Mouse (Mus musculus): Measurements from ENCODE around the gene Ak3. TPM values are rescaled to one million over a fixed set of nuclear protein-coding genes. Genes with fewer than 3 reads are reported as not detected.

Ak3 gene
- polyA plus RNA-seq, 1 experiment from 2014 or later: 85.3 TPM

DNA sequence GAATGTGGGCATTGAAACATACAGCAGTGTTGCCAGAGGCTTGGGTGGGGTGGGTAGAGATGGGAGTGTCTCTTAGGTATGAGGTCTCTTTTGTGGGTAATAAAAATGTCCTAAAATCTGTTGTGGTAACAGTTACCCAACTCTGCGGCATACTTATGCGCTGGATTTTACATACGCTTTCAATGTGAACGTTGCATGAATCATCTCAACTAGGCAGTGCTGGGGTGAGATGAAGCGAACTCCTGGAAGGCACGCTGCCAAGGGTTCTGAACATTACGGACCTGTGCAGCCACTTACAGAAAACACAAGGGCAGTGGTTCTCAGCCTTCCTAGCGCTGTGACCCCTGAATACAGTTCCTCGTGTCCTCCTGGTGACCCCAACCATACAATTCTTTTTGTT is 5.1 kb downstream of the Ak3 start:
- H3K9ac ChIP-seq: no peak overlapping the region
- H3K4me2 ChIP-seq (replicated peaks): no peak overlapping the region
- H3K27me3 ChIP-seq: no peaks in the 10 kb centered on the region
- WGBS: 70% methylated on average over 9 of the region's 9 CpGs
- ATAC-seq (ENCODE audit: insufficient number of reproducible peaks, low FRiP score, low TSS enrichment, low read depth): no peak
- H3K4me3 ChIP-seq (replicated peaks): no peak overlapping the region
- H3K27ac ChIP-seq (replicated peaks): no peak overlapping the region
- H3K4me1 ChIP-seq: peaks cover 15% of the 10 kb centered on the region; the same call in 1 of the 2 replicates
- H3K36me3 ChIP-seq: no peaks in the 10 kb centered on the region
- no peaks in the 10 kb centered on the region for H3K9me3 ChIP-seq (replicated peaks)

DNA sequence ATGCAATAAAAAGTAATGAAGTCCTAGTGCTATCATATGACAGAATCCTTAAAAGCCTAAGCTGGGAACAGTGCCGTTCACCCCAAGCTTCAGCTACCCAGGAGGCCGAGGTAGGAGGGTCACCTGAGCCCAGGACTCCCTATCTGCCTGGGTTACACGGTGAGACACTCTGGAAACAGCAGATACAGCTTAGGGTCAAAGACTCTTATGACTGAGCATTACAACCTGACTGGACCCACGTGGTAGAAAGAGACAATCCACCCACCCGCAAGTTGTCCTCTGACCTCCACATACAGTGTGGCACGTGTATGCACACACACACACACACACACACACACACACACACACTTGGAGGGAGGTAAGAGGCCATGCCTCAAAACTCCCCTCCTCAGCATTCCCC is 5.6 kb downstream of the Ak3 start:
- Histone ChIP-seq H3K4me1 (peaks cover 15% of the 10 kb centered on the region; the same call in 1 of the 2 replicates), H3K9me3 (replicated peaks) (no peaks in the 10 kb centered on the region), H3K9ac (no peak overlapping the region), H3K4me3 (replicated peaks) (no peak overlapping the region), H3K36me3 (peaks cover 2% of the 10 kb centered on the region; the same call in 1 of the 2 replicates), H3K27ac (replicated peaks) (no peak overlapping the region), H3K27me3 (no peaks in the 10 kb centered on the region), H3K4me2 (replicated peaks) (no peak overlapping the region)
- 82% methylated on average over 6 of the region's 6 CpGs for WGBS
- ATAC-seq (ENCODE audit: insufficient number of reproducible peaks, low FRiP score, low TSS enrichment, low read depth): no peak

DNA sequence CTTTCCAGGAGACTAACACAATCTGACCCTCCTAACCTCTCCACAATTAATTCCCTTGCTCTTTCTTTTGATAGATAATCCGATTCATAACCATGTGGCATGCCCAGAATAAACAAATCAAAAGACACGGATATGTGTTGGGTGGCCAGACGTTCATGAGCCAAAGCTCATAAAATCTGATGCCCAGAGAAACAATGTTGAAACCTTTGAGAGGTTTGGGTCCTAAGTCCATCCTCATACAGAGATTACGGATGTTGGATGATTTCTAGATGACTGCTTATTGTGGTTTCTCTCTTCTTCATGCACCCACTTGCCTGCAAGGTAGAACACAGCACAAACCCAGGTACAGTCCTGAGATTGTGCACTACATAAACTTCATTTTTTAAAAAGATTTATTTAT is 7.6 kb downstream of the Ak3 start:
- no peaks in the 10 kb centered on the region for H3K27me3 ChIP-seq
- ATAC-seq (ENCODE audit: insufficient number of reproducible peaks, low FRiP score, low TSS enrichment, low read depth): no peak
- H3K4me3 ChIP-seq (replicated peaks): no peak overlapping the region
- peaks cover 20% of the 10 kb centered on the region for H3K36me3 ChIP-seq
- 87% methylated on average over 4 of the region's 4 CpGs for WGBS
- H3K27ac ChIP-seq (replicated peaks): no peak overlapping the region
- H3K4me1 ChIP-seq: 0 out of 2 replicates have a peak, but pooled peaks cover 8% of the 10 kb centered on the region
- no peak overlapping the region for H3K9ac ChIP-seq
- no peaks in the 10 kb centered on the region for H3K9me3 ChIP-seq (replicated peaks)
- H3K4me2 ChIP-seq (replicated peaks): no peak overlapping the region

DNA sequence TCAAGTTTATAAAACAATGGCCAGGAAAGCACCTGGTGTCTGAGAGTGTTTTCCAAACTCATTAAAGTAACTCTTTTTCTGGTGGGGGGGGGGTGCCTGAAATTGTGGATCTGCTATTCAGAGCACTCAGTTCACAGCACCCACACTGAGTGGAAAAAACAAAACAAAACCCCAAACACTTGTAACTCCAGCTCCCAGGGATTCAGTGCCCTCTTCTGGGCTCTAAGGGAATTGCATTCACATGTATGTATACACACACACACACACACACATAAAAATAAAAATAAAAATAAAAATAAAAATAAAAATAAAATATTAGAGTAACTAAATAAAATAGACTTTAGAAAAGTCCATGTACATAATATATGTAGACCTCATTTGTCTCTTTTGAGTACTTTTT is 8.4 kb downstream of the Ak3 start:
- Histone ChIP-seq H3K36me3 (peaks cover 26% of the 10 kb centered on the region), H3K27me3 (no peaks in the 10 kb centered on the region), H3K4me3 (replicated peaks) (no peak overlapping the region), H3K9me3 (replicated peaks) (no peaks in the 10 kb centered on the region), H3K27ac (replicated peaks) (no peak overlapping the region), H3K4me1 (0 out of 2 replicates have a peak, but pooled peaks cover 3% of the 10 kb centered on the region), H3K9ac (no peak overlapping the region), H3K4me2 (replicated peaks) (no peak overlapping the region)
- ATAC-seq (ENCODE audit: insufficient number of reproducible peaks, low FRiP score, low TSS enrichment, low read depth): no peak

DNA sequence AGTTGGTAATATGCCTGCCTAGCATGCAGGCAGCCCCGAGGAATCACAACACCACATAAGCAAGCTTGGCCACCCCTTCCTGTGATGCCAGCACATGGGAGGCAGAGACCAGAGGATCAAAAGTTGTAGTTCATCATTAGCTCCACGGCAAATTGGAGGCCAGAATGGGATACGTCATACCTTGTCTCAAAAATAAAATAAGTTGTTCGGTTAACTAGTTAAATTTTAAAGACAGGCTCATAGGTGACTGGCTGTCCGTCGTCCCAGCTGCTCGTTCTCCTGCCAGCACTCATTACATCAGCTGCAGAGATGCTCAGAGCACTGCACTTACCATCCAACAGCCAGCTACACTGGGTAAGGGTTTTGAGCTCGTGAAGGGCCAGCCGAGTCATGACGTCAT is 10.2 kb downstream of the Ak3 start:
- Histone ChIP-seq H3K27me3 (no peaks in the 10 kb centered on the region), H3K36me3 (peaks cover 34% of the 10 kb centered on the region), H3K4me3 (replicated peaks) (no peak overlapping the region), H3K4me1 (no peaks in the 10 kb centered on the region), H3K9me3 (replicated peaks) (no peaks in the 10 kb centered on the region), H3K4me2 (replicated peaks) (no peak overlapping the region), H3K9ac (no peak overlapping the region), H3K27ac (replicated peaks) (0 out of 2 replicates have a peak overlapping the region, but pooled peaks have one; percentile 23)
- WGBS: 82% methylated on average over 10 of the region's 10 CpGs
- no peak for ATAC-seq (ENCODE audit: insufficient number of reproducible peaks, low FRiP score, low TSS enrichment, low read depth)

DNA sequence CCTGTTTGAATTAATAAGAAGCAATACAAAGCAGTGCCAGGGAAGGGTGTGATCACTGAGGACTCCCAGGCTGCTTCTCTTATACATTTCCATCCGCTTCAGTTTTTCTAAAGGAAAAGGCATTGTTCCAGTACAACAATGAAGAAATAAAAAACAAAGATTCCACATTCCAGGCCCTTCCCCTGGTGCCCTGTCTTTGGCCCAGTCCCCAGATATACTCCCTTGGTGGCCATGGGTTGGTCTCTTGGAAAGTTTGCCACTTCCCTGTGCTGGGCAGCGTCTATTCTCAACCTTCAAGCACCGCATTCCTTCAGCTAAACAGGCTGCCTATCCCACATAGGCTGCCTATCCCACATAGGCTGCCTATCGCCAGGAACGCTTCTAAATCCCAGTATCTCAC is 10.7 kb downstream of the Ak3 start:
- Histone ChIP-seq H3K4me2 (replicated peaks) (no peak overlapping the region), H3K4me1 (no peaks in the 10 kb centered on the region), H3K27me3 (no peaks in the 10 kb centered on the region), H3K36me3 (peaks cover 35% of the 10 kb centered on the region), H3K9me3 (replicated peaks) (no peaks in the 10 kb centered on the region), H3K4me3 (replicated peaks) (no peak overlapping the region), H3K9ac (no peak overlapping the region), H3K27ac (replicated peaks) (0 out of 2 replicates have a peak overlapping the region, but pooled peaks have one; percentile 23)
- 82% methylated on average over 5 of the region's 5 CpGs for WGBS
- no peak for ATAC-seq (ENCODE audit: insufficient number of reproducible peaks, low FRiP score, low TSS enrichment, low read depth)

DNA sequence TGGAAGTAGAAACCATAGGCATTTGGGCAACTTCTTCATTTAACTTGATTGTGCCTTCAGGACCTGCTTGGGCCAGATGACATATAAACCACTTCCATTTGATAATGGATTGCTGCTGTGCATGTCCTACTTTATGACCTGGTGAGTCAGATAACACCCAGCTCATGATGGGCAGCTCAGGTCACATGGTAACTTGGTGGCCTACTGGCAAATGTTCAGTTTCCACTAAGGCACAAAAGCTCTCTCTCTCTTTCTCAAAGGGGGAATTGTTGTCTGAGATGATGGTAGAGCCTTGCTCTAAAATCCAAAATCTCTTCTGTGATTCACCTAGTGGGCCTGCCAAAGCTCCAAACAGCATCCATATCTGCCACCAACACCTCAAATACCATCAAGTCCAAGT is 15.1 kb downstream of the Ak3 start:
- Histone ChIP-seq H3K9ac (no peak overlapping the region), H3K27me3 (no peaks in the 10 kb centered on the region), H3K9me3 (replicated peaks) (no peaks in the 10 kb centered on the region), H3K27ac (replicated peaks) (no peak overlapping the region), H3K36me3 (peaks cover 39% of the 10 kb centered on the region), H3K4me2 (replicated peaks) (no peak overlapping the region), H3K4me3 (replicated peaks) (no peak overlapping the region), H3K4me1 (no peaks in the 10 kb centered on the region)
- ATAC-seq (ENCODE audit: insufficient number of reproducible peaks, low FRiP score, low TSS enrichment, low read depth): no peak

DNA sequence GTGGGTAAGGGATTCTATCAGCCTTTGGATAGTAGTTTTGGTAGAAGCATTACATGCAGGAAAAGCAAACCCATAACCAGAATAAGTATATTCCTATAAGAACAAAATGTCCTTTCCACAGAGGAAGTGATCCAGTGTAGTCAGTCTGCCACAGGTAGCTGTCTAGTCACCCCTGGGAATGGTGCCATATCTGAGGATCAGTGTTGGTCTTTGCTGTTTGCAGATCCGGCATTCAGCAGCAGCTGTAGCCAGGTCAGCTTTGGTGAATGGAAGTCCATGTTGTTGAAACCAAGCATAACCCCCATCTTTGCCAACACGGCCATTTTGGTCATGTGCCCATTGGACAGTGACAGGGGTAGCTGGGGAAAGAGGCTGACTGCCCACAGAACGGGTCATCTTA is 16.0 kb downstream of the Ak3 start:
- Histone ChIP-seq H3K9me3 (replicated peaks) (no peaks in the 10 kb centered on the region), H3K4me2 (replicated peaks) (no peak overlapping the region), H3K27ac (replicated peaks) (no peak overlapping the region), H3K9ac (no peak overlapping the region), H3K27me3 (no peaks in the 10 kb centered on the region), H3K36me3 (peaks cover 38% of the 10 kb centered on the region), H3K4me1 (no peaks in the 10 kb centered on the region), H3K4me3 (replicated peaks) (no peak overlapping the region)
- WGBS: 92% methylated on average over 3 of the region's 3 CpGs
- no peak for ATAC-seq (ENCODE audit: insufficient number of reproducible peaks, low FRiP score, low TSS enrichment, low read depth)

DNA sequence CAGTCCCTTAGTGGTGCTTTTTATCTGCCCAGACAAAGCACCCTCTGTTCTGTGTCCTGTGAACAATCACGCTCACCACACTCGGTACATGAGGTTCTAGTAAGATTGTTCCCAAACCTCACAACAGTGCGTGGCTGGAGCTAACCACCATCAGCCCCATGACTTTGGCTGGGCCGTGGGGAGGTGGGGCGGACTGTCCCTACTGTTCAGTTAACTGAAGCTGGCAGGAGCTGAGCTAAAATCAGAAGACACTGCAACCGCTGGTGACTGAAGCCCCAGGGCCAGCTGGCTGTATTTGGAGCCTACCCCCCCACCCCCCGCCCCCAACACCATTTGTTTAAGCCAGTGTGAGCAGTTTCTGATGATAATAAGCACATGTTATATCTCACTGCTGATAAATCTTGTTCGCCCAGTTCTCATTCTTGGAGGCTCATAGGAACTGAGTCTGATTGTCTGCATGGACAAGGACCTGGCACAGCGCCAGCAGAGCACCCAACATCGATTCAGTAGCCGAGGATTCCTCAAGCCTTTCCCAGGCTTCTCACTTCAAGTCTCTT is 23.3 kb downstream of the Ak3 start:
- Histone ChIP-seq H3K36me3 (peaks cover 49% of the 10 kb centered on the region), H3K27me3 (no peaks in the 10 kb centered on the region), H3K9ac (no peak overlapping the region), H3K4me3 (replicated peaks) (no peak overlapping the region), H3K4me1 (peaks cover 6% of the 10 kb centered on the region), H3K27ac (replicated peaks) (peak overlapping the region; percentile 53; the same call in 1 of the 2 replicates), H3K4me2 (replicated peaks) (no peak overlapping the region), H3K9me3 (replicated peaks) (no peaks in the 10 kb centered on the region)
- 55% methylated on average over 11 of the region's 11 CpGs for WGBS
- ATAC-seq (ENCODE audit: insufficient number of reproducible peaks, low FRiP score, low TSS enrichment, low read depth): no peak

DNA sequence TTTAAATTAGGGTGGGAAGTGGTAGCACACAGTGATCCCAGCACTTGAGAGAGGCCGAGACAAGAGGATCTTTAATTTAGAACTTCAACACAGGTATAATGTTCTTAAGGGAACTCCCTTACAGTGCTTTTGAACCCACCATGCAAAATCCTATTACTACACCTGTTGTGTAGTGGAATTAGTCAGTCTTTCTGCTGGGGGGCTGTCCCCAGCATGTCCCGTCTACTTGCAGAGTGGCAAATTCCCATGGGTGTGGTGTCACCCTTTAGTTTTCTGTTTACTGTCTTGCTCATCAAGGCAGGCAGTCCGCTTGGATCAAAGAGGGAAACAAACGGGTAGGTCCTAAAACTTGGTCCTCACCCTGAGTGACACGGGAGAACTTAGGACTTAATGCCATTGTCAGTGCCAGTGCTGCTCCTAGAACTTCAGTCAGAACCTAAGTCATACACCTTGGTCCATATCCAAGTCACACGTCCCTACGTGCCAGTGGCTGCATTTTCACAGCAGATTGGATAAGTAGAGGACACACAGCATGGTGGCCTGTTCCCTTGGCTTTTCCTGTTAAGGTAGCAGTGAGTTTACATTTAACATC is 25.9 kb downstream of the Ak3 start:
- no peak overlapping the region for H3K4me3 ChIP-seq (replicated peaks)
- H3K9ac ChIP-seq: no peak overlapping the region
- no peak for ATAC-seq (ENCODE audit: insufficient number of reproducible peaks, low FRiP score, low TSS enrichment, low read depth)
- H3K36me3 ChIP-seq: peaks cover 61% of the 10 kb centered on the region
- H3K9me3 ChIP-seq (replicated peaks): no peaks in the 10 kb centered on the region
- no peak overlapping the region for H3K27ac ChIP-seq (replicated peaks)
- peaks cover 6% of the 10 kb centered on the region for H3K4me1 ChIP-seq
- H3K4me2 ChIP-seq (replicated peaks): no peak overlapping the region
- no peaks in the 10 kb centered on the region for H3K27me3 ChIP-seq
- WGBS: 90% methylated on average over 7 of the region's 7 CpGs

DNA sequence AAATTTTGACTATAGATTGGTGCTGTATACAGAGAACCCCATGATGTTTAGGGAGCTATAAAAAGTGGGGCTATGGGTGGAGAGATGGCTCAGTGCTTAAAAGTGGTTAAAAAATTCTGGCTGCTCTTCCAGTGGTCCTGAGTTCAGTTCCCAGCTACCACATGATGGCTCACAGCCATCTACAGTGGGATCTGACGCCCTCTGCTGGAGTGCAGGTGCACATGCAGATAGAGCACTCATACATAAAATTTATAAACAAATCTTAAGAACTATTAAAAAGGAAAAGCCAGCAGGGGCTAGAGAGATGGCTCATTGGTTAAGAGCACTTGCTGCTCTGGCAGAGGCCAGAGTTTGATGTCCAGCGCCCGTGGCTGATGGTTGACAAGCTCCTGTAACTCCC is 28.1 kb downstream of the Ak3 start:
- peaks cover 55% of the 10 kb centered on the region for H3K36me3 ChIP-seq
- no peaks in the 10 kb centered on the region for H3K27me3 ChIP-seq
- no peak overlapping the region for H3K4me3 ChIP-seq (replicated peaks)
- H3K27ac ChIP-seq (replicated peaks): no peak overlapping the region
- ATAC-seq (ENCODE audit: insufficient number of reproducible peaks, low FRiP score, low TSS enrichment, low read depth): no peak
- H3K4me1 ChIP-seq: peaks cover 6% of the 10 kb centered on the region
- H3K9ac ChIP-seq: no peak overlapping the region
- H3K4me2 ChIP-seq (replicated peaks): no peak overlapping the region
- no peaks in the 10 kb centered on the region for H3K9me3 ChIP-seq (replicated peaks)
- WGBS: 92% methylated on average over 3 of the region's 3 CpGs

DNA sequence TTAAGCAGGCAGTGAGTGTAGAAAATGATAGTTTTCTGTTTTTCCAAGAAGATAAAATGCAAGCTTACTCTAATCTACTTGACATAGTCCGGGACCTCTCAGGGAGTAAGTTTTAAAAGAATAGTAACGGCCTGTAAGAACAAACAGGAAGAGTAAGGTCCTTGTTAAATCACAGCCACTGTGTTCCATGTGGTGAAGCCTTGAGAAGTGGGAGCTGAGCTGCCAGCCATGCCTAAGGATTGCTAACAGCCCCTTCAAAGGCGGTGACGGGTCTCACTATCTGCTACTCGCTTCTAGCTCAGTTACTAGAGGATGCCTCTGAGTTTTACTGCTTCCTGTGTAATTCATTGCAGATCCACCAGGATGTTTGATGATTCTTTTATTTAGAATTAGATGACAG is 31.0 kb downstream of the Ak3 start:
- ATAC-seq (ENCODE audit: insufficient number of reproducible peaks, low FRiP score, low TSS enrichment, low read depth): no peak
- Histone ChIP-seq H3K4me3 (replicated peaks) (no peak overlapping the region), H3K27ac (replicated peaks) (no peak overlapping the region), H3K36me3 (peaks cover 57% of the 10 kb centered on the region), H3K27me3 (no peaks in the 10 kb centered on the region), H3K4me2 (replicated peaks) (no peak overlapping the region), H3K9ac (no peak overlapping the region), H3K4me1 (no peaks in the 10 kb centered on the region), H3K9me3 (replicated peaks) (no peaks in the 10 kb centered on the region)
- 77% methylated on average over 5 of the region's 5 CpGs for WGBS
